Mouse (Mus musculus): ENCODE data around the gene Celf3. TPM values are rescaled to one million over a fixed set of nuclear protein-coding genes. Genes with fewer than 3 reads are reported as not detected.
A peak's percentile ranks its signal among the peaks of the same experiment; 100 is the strongest.

Gene Celf3
- polyA plus RNA-seq, 1 experiment, result 112 TPM

GRCm38 (mm10) chr3:94481429-94481828, 3.3 kb downstream of the Celf3 start:
- TF ChIP-seq CTCF (IDR thresholded peaks at IDR 0.05; ENCODE audit: borderline replicate concordance, insufficient read depth, low read depth, low read length), result no peak
- no peak for TF ChIP-seq POLR2A (IDR thresholded peaks at IDR 0.05; ENCODE audit: borderline replicate concordance, insufficient read depth, low read length)
- no peaks in the 10 kb centered on the region for H3K27me3 ChIP-seq (ENCODE audit: control insufficient read depth, insufficient read depth, low read length)
- DNase-seq, result no peak
- H3K27ac ChIP-seq (ENCODE audit: insufficient read depth, low read length), result no peak overlapping the region
- WGBS, result 55% methylated on average over 4 of the region's 4 CpGs
- H3K4me1 ChIP-seq (ENCODE audit: control insufficient read depth, insufficient read depth, low read length), result peaks cover 34% of the 10 kb centered on the region
- no peak overlapping the region for H3K4me3 ChIP-seq (replicated peaks; ENCODE audit: insufficient read depth, low read depth, low read length)

GRCm38 (mm10) chr3:94482764-94483385, 4.8 kb downstream of the Celf3 start:
- peaks cover 36% of the 10 kb centered on the region for H3K4me1 ChIP-seq (ENCODE audit: control insufficient read depth, insufficient read depth, low read length)
- H3K27ac ChIP-seq (ENCODE audit: insufficient read depth, low read length), result no peak overlapping the region
- H3K4me3 ChIP-seq (replicated peaks; ENCODE audit: insufficient read depth, low read depth, low read length), result no peak overlapping the region
- no peaks in the 10 kb centered on the region for H3K27me3 ChIP-seq (ENCODE audit: control insufficient read depth, insufficient read depth, low read length)
- WGBS, result 79% methylated on average over 17 of the region's 17 CpGs
- DNase-seq, result peak; percentile 59 to 67
- TF ChIP-seq POLR2A (IDR thresholded peaks at IDR 0.05; ENCODE audit: borderline replicate concordance, insufficient read depth, low read length) (no peak), CTCF (IDR thresholded peaks at IDR 0.05; ENCODE audit: borderline replicate concordance, insufficient read depth, low read depth, low read length) (no peak)

- DNase-seq, result peak; percentile 84 to 90
- WGBS, result 15% methylated on average over 20 of the region's 20 CpGs
- Histone ChIP-seq H3K4me3 (replicated peaks; ENCODE audit: insufficient read depth, low read depth, low read length) (no peak overlapping the region), H3K27me3 (ENCODE audit: control insufficient read depth, insufficient read depth, low read length) (no peaks in the 10 kb centered on the region), H3K4me1 (ENCODE audit: control insufficient read depth, insufficient read depth, low read length) (peaks cover 36% of the 10 kb centered on the region), H3K27ac (ENCODE audit: insufficient read depth, low read length) (peak overlapping the region; percentile 49; the same call in 1 of the 2 replicates)
- TF ChIP-seq POLR2A (IDR thresholded peaks at IDR 0.05; ENCODE audit: borderline replicate concordance, insufficient read depth, low read length) (no peak), CTCF (IDR thresholded peaks at IDR 0.05; ENCODE audit: borderline replicate concordance, insufficient read depth, low read depth, low read length) (no peak)
These were observed 5.8 kb downstream of the Celf3 start for GRCm38 (mm10) chr3:94483790-94484439.

GRCm38 (mm10) chr3:94485922-94486321, 7.8 kb downstream of the Celf3 start:
- Histone ChIP-seq H3K4me1 (ENCODE audit: control insufficient read depth, insufficient read depth, low read length) (peaks cover 37% of the 10 kb centered on the region), H3K4me3 (replicated peaks; ENCODE audit: insufficient read depth, low read depth, low read length) (no peak overlapping the region), H3K27ac (ENCODE audit: insufficient read depth, low read length) (no peak overlapping the region), H3K27me3 (ENCODE audit: control insufficient read depth, insufficient read depth, low read length) (no peaks in the 10 kb centered on the region)
- DNase-seq, result peak; percentile 29
- TF ChIP-seq POLR2A (IDR thresholded peaks at IDR 0.05; ENCODE audit: borderline replicate concordance, insufficient read depth, low read length) (no peak), CTCF (IDR thresholded peaks at IDR 0.05; ENCODE audit: borderline replicate concordance, insufficient read depth, low read depth, low read length) (no peak)
- 18% methylated on average over 7 of the region's 7 CpGs for whole genome bisulfite sequencing

- no peak for TF ChIP-seq POLR2A (IDR thresholded peaks at IDR 0.05; ENCODE audit: borderline replicate concordance, insufficient read depth, low read length)
- TF ChIP-seq CTCF (IDR thresholded peaks at IDR 0.05; ENCODE audit: borderline replicate concordance, insufficient read depth, low read depth, low read length), result no peak
- no peak overlapping the region for H3K27ac ChIP-seq (ENCODE audit: insufficient read depth, low read length)
- peaks cover 30% of the 10 kb centered on the region for H3K4me1 ChIP-seq (ENCODE audit: control insufficient read depth, insufficient read depth, low read length)
- peak in 1 of 2 experiments; percentile 19 for DNase-seq
- no peaks in the 10 kb centered on the region for H3K27me3 ChIP-seq (ENCODE audit: control insufficient read depth, insufficient read depth, low read length)
- 48% methylated on average over 6 of the region's 6 CpGs for WGBS
- no peak overlapping the region for H3K4me3 ChIP-seq (replicated peaks; ENCODE audit: insufficient read depth, low read depth, low read length)
These were observed 9.5 kb downstream of the Celf3 start for GRCm38 (mm10) chr3:94487581-94487980.

GRCm38 (mm10) chr3:94497162-94497561, 19.1 kb downstream of the Celf3 start:
- Histone ChIP-seq H3K4me1 (ENCODE audit: control insufficient read depth, insufficient read depth, low read length) (no peaks in the 10 kb centered on the region), H3K27me3 (ENCODE audit: control insufficient read depth, insufficient read depth, low read length) (no peaks in the 10 kb centered on the region), H3K27ac (ENCODE audit: insufficient read depth, low read length) (no peak overlapping the region), H3K4me3 (replicated peaks; ENCODE audit: insufficient read depth, low read depth, low read length) (no peak overlapping the region)
- TF ChIP-seq CTCF (IDR thresholded peaks at IDR 0.05; ENCODE audit: borderline replicate concordance, insufficient read depth, low read depth, low read length) (no peak), POLR2A (IDR thresholded peaks at IDR 0.05; ENCODE audit: borderline replicate concordance, insufficient read depth, low read length) (no peak)
- DNase-seq, result no peak
- 82% methylated on average over 4 of the region's 4 CpGs for WGBS

GRCm38 (mm10) chr3:94502243-94502642, 24.1 kb downstream of the Celf3 start:
- H3K27me3 ChIP-seq (ENCODE audit: control insufficient read depth, insufficient read depth, low read length), result no peaks in the 10 kb centered on the region
- DNase-seq, result peak; percentile 37 to 38
- TF ChIP-seq CTCF (IDR thresholded peaks at IDR 0.05; ENCODE audit: borderline replicate concordance, insufficient read depth, low read depth, low read length) (peak; percentile 79), POLR2A (IDR thresholded peaks at IDR 0.05; ENCODE audit: borderline replicate concordance, insufficient read depth, low read length) (no peak)
- no peak overlapping the region for H3K4me3 ChIP-seq (replicated peaks; ENCODE audit: insufficient read depth, low read depth, low read length)
- WGBS, result 72% methylated on average over 3 of the region's 3 CpGs
- H3K27ac ChIP-seq (ENCODE audit: insufficient read depth, low read length), result no peak overlapping the region
- no peaks in the 10 kb centered on the region for H3K4me1 ChIP-seq (ENCODE audit: control insufficient read depth, insufficient read depth, low read length)

- no peak for DNase-seq
- Histone ChIP-seq H3K27ac (ENCODE audit: insufficient read depth, low read length) (no peak overlapping the region), H3K4me1 (ENCODE audit: control insufficient read depth, insufficient read depth, low read length) (no peaks in the 10 kb centered on the region), H3K27me3 (ENCODE audit: control insufficient read depth, insufficient read depth, low read length) (no peaks in the 10 kb centered on the region), H3K4me3 (replicated peaks; ENCODE audit: insufficient read depth, low read depth, low read length) (no peak overlapping the region)
- no peak for TF ChIP-seq POLR2A (IDR thresholded peaks at IDR 0.05; ENCODE audit: borderline replicate concordance, insufficient read depth, low read length)
- no peak for TF ChIP-seq CTCF (IDR thresholded peaks at IDR 0.05; ENCODE audit: borderline replicate concordance, insufficient read depth, low read depth, low read length)
- WGBS, result 96% methylated on average over 1 of the region's 1 CpGs
These were observed 28.6 kb downstream of the Celf3 start for GRCm38 (mm10) chr3:94506664-94507063.

All from cerebellum, adult 2 months (tissue).